ENCODE assay signal across 27 mouse cellular contexts in genomic region chr12:85007021-85007420, GRCm38 (mm10).
"Had no signal": no experiment of that assay in that cellular context is flagged by ENCODE, and none has a peak within 500 bp of the region (broad histone marks: within the 10 kb centered on the region; RNA-seq: fewer than 3 reads in every experiment).

No protein-coding gene starts in this region.

- H3K4me1 ChIP-seq: embryonic facial prominence, embryonic 10.5 days; embryonic facial prominence, embryonic 12.5 days; embryonic facial prominence, embryonic 13.5 days; embryonic facial prominence, embryonic 15.5 days; forebrain, embryonic 10.5 days; forebrain, embryonic 12.5 days; forebrain, embryonic 13.5 days; forebrain, embryonic 15.5 days had no signal

- H3K36me3 ChIP-seq: forebrain, embryonic 15.5 days had no signal

- ATAC-seq: forebrain, embryonic 13.5 days; forebrain, embryonic 14.5 days; forebrain, embryonic 15.5 days; forebrain, embryonic 16.5 days; forebrain, postnatal 0 days had no signal

- H3K9me3 ChIP-seq: embryonic facial prominence, embryonic 12.5 days; embryonic facial prominence, embryonic 15.5 days; forebrain, embryonic 12.5 days; forebrain, embryonic 15.5 days had no signal

- H3K4me2 ChIP-seq: embryonic facial prominence, embryonic 12.5 days; embryonic facial prominence, embryonic 13.5 days; embryonic facial prominence, embryonic 15.5 days; forebrain, embryonic 12.5 days; forebrain, embryonic 13.5 days; forebrain, embryonic 15.5 days had no signal

- H3K4me3 ChIP-seq: embryonic facial prominence, embryonic 10.5 days; embryonic facial prominence, embryonic 12.5 days; embryonic facial prominence, embryonic 13.5 days; embryonic facial prominence, embryonic 15.5 days; erythroblast, embryonic 14.5 days; forebrain, embryonic 10.5 days; forebrain, embryonic 12.5 days; forebrain, embryonic 13.5 days; forebrain, embryonic 15.5 days; heart, adult 2 months had no signal

- H3K27ac ChIP-seq: embryonic facial prominence, embryonic 10.5 days; embryonic facial prominence, embryonic 12.5 days; embryonic facial prominence, embryonic 13.5 days; embryonic facial prominence, embryonic 15.5 days; forebrain, embryonic 10.5 days; forebrain, embryonic 12.5 days; forebrain, embryonic 13.5 days; forebrain, embryonic 15.5 days; heart, adult 2 months had no signal

- DNase-seq: cerebellum, adult 18-20 months; cerebellum, adult 8-10 months; cerebellum, adult 9-10 months; cerebellum, adult 9-11 months; cerebellum, postnatal 10 days; cerebellum, postnatal 14 days; cerebellum, postnatal 25 days; cerebellum, postnatal 36 days; embryo, embryonic 11 days; forebrain, postnatal 0 days; gastrocnemius, postnatal 10 days; gastrocnemius, postnatal 14 days; gastrocnemius, postnatal 25 days; gastrocnemius, postnatal 36 days; heart, adult 18-20 months; heart, adult 2 months had no signal

- H3K9ac ChIP-seq: embryonic facial prominence, embryonic 12.5 days; embryonic facial prominence, embryonic 13.5 days; embryonic facial prominence, embryonic 15.5 days; forebrain, embryonic 12.5 days; forebrain, embryonic 13.5 days; forebrain, embryonic 15.5 days; forebrain, postnatal 0 days had no signal

- H3K27me3 ChIP-seq: embryonic facial prominence, embryonic 12.5 days; embryonic facial prominence, embryonic 13.5 days; embryonic facial prominence, embryonic 15.5 days; forebrain, embryonic 12.5 days; forebrain, embryonic 13.5 days; forebrain, embryonic 15.5 days had no signal
